8 mouse cellular contexts compared by ENCODE assay signal in genomic region chr4:118290416-118291030, GRCm38 (mm10). TPM values are rescaled to one million over a fixed set of nuclear protein-coding genes. Genes with fewer than 3 reads are reported as not detected.
DNase-seq lines count a peak whose midpoint lies in the region; ATAC-seq lines count a peak whose summit lies in the region.

No protein-coding gene starts in this region.

- WGBS in embryonic facial prominence, embryonic 15.5 days, result 3% methylated on average over 80 of the region's 84 CpGs
- WGBS in hindbrain, embryonic 14.5 days, result under 1% methylated on average over 53 of the region's 84 CpGs
- WGBS in neural tube, embryonic 14.5 days, result 0% methylated on average over 36 of the region's 84 CpGs

- DNase-seq in gastrocnemius, postnatal 14 days, result peak; percentile 32
- no peak for DNase-seq in gastrocnemius, adult 8-10 months (ENCODE audit: low spot score in 2 of 2)
- peak; percentile 47 for DNase-seq in MN1 (ENCODE audit: low spot score)
- no peak for DNase-seq in hindbrain, embryonic 14.5 days (ENCODE audit: low spot score)
- DNase-seq in liver, result peak; percentile 17
- no peak for DNase-seq in natural killer cell, adult 2 months (ENCODE audit: low spot score in 2 of 2)

- peak overlapping the region; percentile 74 for H3K4me3 ChIP-seq in embryonic facial prominence, embryonic 15.5 days (replicated peaks)
- H3K4me3 ChIP-seq in hindbrain, embryonic 14.5 days (replicated peaks; ENCODE audit: low read length), result peak overlapping the region; percentile 93
- H3K4me3 ChIP-seq in neural tube, embryonic 14.5 days (ENCODE audit: low read depth, low read length), result peak overlapping the region; percentile 79

- peak; percentile 27 for ATAC-seq in embryonic facial prominence, embryonic 15.5 days (ENCODE audit: insufficient number of reproducible peaks, low FRiP score, low TSS enrichment, low read depth)
- ATAC-seq in hindbrain, embryonic 14.5 days (ENCODE audit: low FRiP score), result 0 out of 2 replicates have a peak, but pooled peaks have one; percentile 11
- peak; percentile 52 for ATAC-seq in neural tube, embryonic 14.5 days (ENCODE audit: low read depth)

- H3K4me2 ChIP-seq in embryonic facial prominence, embryonic 15.5 days (replicated peaks), result peak overlapping the region; percentile 76
- peak overlapping the region; percentile 85 for H3K4me2 ChIP-seq in hindbrain, embryonic 14.5 days (replicated peaks)
- peak overlapping the region; percentile 78 for H3K4me2 ChIP-seq in neural tube, embryonic 14.5 days (ENCODE audit: low read depth, low read length)

- peak overlapping the region; percentile 94 for H3K27ac ChIP-seq in embryonic facial prominence, embryonic 15.5 days (replicated peaks)
- H3K27ac ChIP-seq in hindbrain, embryonic 14.5 days, result peak overlapping the region; percentile 88
- H3K27ac ChIP-seq in neural tube, embryonic 14.5 days (ENCODE audit: low read depth, low read length), result peak overlapping the region; percentile 78

- H3K9me3 ChIP-seq in embryonic facial prominence, embryonic 15.5 days (replicated peaks), result no peaks in the 10 kb centered on the region
- H3K9me3 ChIP-seq in hindbrain, embryonic 14.5 days (ENCODE audit: control insufficient read depth, low read length), result no peaks in the 10 kb centered on the region
- no peaks in the 10 kb centered on the region for H3K9me3 ChIP-seq in neural tube, embryonic 14.5 days (ENCODE audit: control insufficient read depth, low read length)

- H3K4me1 ChIP-seq in embryonic facial prominence, embryonic 15.5 days, result peaks cover 57% of the 10 kb centered on the region
- H3K4me1 ChIP-seq in hindbrain, embryonic 14.5 days (replicated peaks; ENCODE audit: control insufficient read depth, insufficient read depth, low read length), result peaks cover 23% of the 10 kb centered on the region
- peaks cover 13% of the 10 kb centered on the region for H3K4me1 ChIP-seq in neural tube, embryonic 14.5 days (ENCODE audit: control insufficient read depth, insufficient read depth, low read length)

- H3K9ac ChIP-seq in embryonic facial prominence, embryonic 15.5 days, result peak overlapping the region; percentile 85
- H3K9ac ChIP-seq in hindbrain, embryonic 14.5 days, result peak overlapping the region; percentile 93
- H3K9ac ChIP-seq in neural tube, embryonic 14.5 days (replicated peaks; ENCODE audit: low read depth, low read length), result peak overlapping the region; percentile 96

- intact Hi-C loops in gastrocnemius, postnatal 14 days (cut with DNase I; ENCODE audit: low total_unique reads), result loop anchor here (2.0 kb wide), 1 partner anchor 74 kb away; no protein-coding TSS in a partner anchor

- 0 out of 2 replicates have a peak, but pooled peaks cover 4% of the 10 kb centered on the region for H3K36me3 ChIP-seq in embryonic facial prominence, embryonic 15.5 days
- 0 out of 2 replicates have a peak, but pooled peaks cover 10% of the 10 kb centered on the region for H3K36me3 ChIP-seq in hindbrain, embryonic 14.5 days (replicated peaks; ENCODE audit: control insufficient read depth, insufficient read depth)
- no peaks in the 10 kb centered on the region; the same call in 1 of the 2 replicates for H3K36me3 ChIP-seq in neural tube, embryonic 14.5 days (ENCODE audit: control insufficient read depth, insufficient read depth, low read length)

- no peaks in the 10 kb centered on the region for H3K27me3 ChIP-seq in embryonic facial prominence, embryonic 15.5 days
- H3K27me3 ChIP-seq in hindbrain, embryonic 14.5 days (ENCODE audit: control insufficient read depth, insufficient read depth, low read length), result no peaks in the 10 kb centered on the region
- H3K27me3 ChIP-seq in neural tube, embryonic 14.5 days (ENCODE audit: control insufficient read depth, insufficient read depth, low read length), result no peaks in the 10 kb centered on the region

RNA-seq across cellular contexts. Expression of gene Ptprf, which starts 0.7 kb away (rescaled TPM):
- 10 to 100 TPM in 1 of 2 experiments, 1 to 10 TPM in 1; 7.7 to 11.7 TPM for total RNA-seq in gastrocnemius, postnatal 14 days (2021)
- 1 to 10 TPM in 3 of 4 experiments, under 1 TPM in 1; 0.63 to 2.1 (median 1.3) TPM for total RNA-seq in gastrocnemius, adult 8-10 months (2022)
- 89.3 and 90.7 TPM in 2 replicates for polyA plus RNA-seq in embryonic facial prominence, embryonic 15.5 days (2015; fragmentation: Nextera tagmentation; extraction: Ambion mirVana)
- polyA plus RNA-seq in hindbrain, embryonic 14.5 days (2014; fragmentation: Nextera tagmentation; extraction: Ambion mirVana), result 67.1 and 68.2 TPM in 2 replicates
- 52.4 and 66.7 TPM in 2 replicates for polyA plus RNA-seq in neural tube, embryonic 14.5 days (2014; fragmentation: Nextera tagmentation; extraction: Ambion mirVana)

Comparison
In these comparisons a context has a peak if more than half of its experiments do, and no peak if none do; other contexts are left out.
1. DNase-seq: peak in gastrocnemius, postnatal 14 days (single experiment), MN1 (single experiment) and liver (single experiment); none in gastrocnemius, adult 8-10 months (0 of 2), hindbrain, embryonic 14.5 days (single experiment) and natural killer cell, adult 2 months (0 of 2).
2. Peak in every context shown above with its lines, with median percentiles within 50 percentile points of each other: ATAC-seq, H3K27ac ChIP-seq, H3K4me2 ChIP-seq, H3K4me3 ChIP-seq and H3K9ac ChIP-seq.